Mouse (Mus musculus) liver, embryonic 14.5 days (tissue): ENCODE measurements at regions not wholly inside any gene's neighbourhood (a gene's known extent, or its start where the extent isn't known, plus 50 kb on each side); places are given as distances from the start of the nearest gene placed in this dataset.

ENCODE experiments used
- CTCF ChIP-seq: IDR thresholded peaks from 2 replicates; pipeline ENCODE4 v1.5.1; 2016; ENCODE audit warnings: antibody characterized with exemption, low read depth, control low read depth
- EP300 ChIP-seq: IDR thresholded peaks from 2 replicates; pipeline ENCODE4 v1.6.1; 2016; ENCODE audit warnings: antibody characterized with exemption, low read depth

GRCm38 (mm10) chr9:43394204-43394603 is 83.6 kb downstream of the Trim29 start:
- TF ChIP-seq CTCF: no peak
- TF ChIP-seq EP300: no peak
